Mouse (Mus musculus) myocyte (in vitro differentiated cells): Measurements from ENCODE around the gene Thbs3.

Experiments
- E2F4 ChIP-seq: IDR thresholded peaks from one replicate; pipeline ENCODE4 v1.6.1; 2011; ENCODE audit warnings: mild to moderate bottlenecking, control low read depth, moderate library complexity; ENCODE audit not compliant: insufficient read depth
- MYOD1 ChIP-seq, 3 experiments: IDR thresholded peaks; one replicate each; pipeline ENCODE4 v1.6.1; 2011; ENCODE audit warnings: control low read depth in 2 of 3, low read depth in 2 of 3, mild to moderate bottlenecking in 2 of 3, moderate library complexity in 1 of 3; ENCODE audit not compliant: insufficient read length in 2 of 3, control insufficient read depth in 1 of 3
- POLR2A ChIP-seq: IDR thresholded peaks from one replicate; pipeline ENCODE4 v1.6.1; 2011; ENCODE audit warnings: low read depth, mild to moderate bottlenecking, control low read depth, moderate library complexity; ENCODE audit not compliant: insufficient read length
- REST ChIP-seq: IDR thresholded peaks from one replicate; pipeline ENCODE4 v1.6.1; 2011; ENCODE audit warnings: mild to moderate bottlenecking, control low read depth, moderate library complexity; ENCODE audit not compliant: insufficient read depth, insufficient read length
- SRF ChIP-seq: IDR thresholded peaks from one replicate; pipeline ENCODE4 v1.6.1; 2011; ENCODE audit warnings: low read depth; ENCODE audit not compliant: control insufficient read depth, insufficient read length
- TCF12 ChIP-seq: IDR thresholded peaks from one replicate; pipeline ENCODE4 v1.6.1; 2011; ENCODE audit warnings: mild to moderate bottlenecking, control low read depth; ENCODE audit not compliant: poor library complexity, insufficient read depth, severe bottlenecking
- USF1 ChIP-seq: IDR thresholded peaks from one replicate; pipeline ENCODE4 v1.6.1; 2011; ENCODE audit warnings: low read depth, mild to moderate bottlenecking, control low read depth, moderate library complexity

DNA sequence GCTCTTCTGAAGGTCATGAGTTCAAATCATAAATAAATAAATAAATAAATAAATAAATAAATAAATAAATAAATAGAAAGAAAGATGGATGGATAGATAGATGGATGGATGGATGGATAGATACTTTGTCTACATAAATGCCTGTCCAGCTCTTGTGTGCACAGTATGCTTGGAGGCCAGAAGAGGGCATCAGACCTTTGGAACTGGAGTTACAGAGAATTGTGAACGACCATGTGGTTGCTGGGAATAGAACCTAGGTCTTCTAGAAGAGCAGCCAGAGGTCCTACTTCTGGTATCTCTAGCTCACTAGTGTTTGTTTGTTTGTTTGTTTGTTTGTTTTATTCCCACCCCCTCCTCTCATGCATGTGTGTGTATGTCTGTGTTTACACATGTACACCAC is 21.6 kb upstream of the Thbs3 start:
- TF ChIP-seq POLR2A (no peak), USF1 (no peak), TCF12 (no peak), REST (no peak), SRF (no peak), MYOD1 (IDR thresholded peaks at IDR 0.05; ENCODE audit: control insufficient read depth in 1 of 3, insufficient read length in 2 of 3, low read depth in 2 of 3) (no peak), E2F4 (no peak)
